Mouse (Mus musculus): ENCODE results near the gene Fkbp8.
A peak's percentile ranks its signal among the peaks of the same experiment; 100 is the strongest.

Gene Fkbp8

DNA sequence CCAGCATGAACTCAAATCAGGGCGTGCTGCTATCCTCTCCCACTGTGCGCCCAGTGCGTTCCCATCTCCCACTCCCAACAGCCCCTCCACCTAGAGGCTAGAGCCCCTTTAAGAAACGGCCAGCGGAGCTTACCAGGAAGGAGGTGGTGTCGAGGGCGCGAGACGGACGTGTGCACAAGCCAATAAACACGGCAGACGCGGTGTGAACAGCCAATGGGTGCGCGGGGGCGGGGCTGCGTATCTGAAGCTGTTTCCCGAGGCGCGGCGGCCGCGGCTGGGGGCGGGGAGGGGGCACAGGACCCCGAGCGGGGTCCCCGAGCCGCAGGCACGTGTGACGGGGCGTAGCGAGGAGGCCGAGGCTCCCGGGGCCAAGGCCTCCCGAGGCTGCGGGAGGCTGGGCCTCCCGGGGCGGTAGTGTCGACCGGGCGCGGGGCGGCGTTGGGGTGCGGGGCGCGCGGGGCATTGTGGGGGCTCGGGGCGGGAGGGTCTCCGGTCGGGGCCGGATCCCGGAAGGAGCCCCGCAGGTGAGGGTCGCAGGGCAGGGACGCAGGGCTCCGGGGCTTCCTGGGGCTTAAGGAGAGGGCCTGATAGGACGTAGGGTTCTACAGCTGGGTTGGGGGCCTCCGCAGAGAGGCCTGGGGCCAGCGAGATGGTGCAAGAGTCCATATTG is at the start of gene Fkbp8, which contains the start of gene Kxd1:
TSS of gene Fkbp8 (plus strand) at position 213 of the 670 bp plus-strand sequence.
TSS of gene Kxd1 (minus strand) at position 445 of the 670 bp plus-strand sequence.
- DNase-seq: peak; percentile 100

DNA sequence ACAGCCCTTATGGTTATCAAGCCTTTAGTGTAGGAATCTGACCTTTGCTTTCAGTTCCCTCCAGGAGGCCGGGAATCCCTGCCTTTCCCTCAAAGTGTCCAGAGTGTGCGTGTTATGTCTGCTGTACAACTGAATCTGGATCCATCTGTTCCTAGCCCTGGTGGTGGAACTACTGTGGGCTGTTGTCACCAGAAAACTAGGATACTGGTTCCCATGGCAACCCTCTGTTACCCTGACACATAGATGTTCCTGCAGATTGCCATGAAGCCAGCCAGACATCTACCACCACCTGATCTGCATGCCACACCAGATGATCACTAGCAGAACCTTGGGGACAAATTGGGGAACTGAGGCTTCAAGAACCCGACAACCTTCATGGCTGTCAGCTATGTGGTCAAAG is 45.6 kb upstream of the Fkbp8 start:
- no peak for DNase-seq

DNA sequence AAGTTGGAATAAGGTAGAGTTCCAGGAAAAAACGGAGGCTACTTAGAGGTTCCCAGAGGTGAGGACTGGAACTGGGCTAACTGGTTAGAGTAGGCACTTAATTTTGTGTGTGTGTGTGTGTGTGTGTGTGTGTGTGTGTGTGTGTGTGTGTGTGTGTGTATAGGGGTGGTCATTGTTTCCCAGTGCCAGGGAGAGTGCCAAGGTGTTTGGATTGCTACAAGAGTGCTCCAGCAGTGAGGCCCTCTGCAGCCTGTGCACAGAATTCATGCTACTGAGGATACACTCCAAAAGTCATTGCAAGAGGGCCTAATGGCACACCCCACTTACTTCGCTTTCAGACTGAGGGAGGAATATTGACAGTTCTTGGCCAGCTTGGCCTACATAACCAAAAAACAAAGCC is 44.6 kb upstream of the Fkbp8 start:
- no peak for DNase-seq

DNA sequence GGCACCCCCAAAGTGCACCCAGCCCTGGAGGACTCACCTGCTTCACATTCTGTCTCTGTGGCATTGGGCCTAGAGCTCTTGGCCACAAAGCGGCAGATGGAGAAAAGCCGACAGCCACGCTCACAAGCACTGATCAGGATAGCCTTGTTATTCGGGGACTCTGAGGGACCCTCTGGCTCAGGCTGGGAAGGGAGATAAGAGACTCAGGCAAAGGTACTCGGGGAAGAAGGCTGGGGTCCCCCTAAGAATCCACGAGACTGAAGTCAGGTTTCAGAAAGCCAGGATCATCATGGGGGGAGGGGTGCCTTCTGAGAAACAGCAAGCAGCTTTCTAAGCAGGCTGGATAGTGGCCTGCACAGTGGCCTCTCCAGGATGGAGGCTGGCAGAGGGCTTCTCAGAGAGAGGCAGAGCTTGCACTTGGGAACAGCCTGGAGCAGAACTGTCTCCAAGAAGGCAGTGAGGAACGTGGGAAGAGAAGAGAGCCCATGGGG is 41.3 kb upstream of the Fkbp8 start:
- no peak for DNase-seq

DNA sequence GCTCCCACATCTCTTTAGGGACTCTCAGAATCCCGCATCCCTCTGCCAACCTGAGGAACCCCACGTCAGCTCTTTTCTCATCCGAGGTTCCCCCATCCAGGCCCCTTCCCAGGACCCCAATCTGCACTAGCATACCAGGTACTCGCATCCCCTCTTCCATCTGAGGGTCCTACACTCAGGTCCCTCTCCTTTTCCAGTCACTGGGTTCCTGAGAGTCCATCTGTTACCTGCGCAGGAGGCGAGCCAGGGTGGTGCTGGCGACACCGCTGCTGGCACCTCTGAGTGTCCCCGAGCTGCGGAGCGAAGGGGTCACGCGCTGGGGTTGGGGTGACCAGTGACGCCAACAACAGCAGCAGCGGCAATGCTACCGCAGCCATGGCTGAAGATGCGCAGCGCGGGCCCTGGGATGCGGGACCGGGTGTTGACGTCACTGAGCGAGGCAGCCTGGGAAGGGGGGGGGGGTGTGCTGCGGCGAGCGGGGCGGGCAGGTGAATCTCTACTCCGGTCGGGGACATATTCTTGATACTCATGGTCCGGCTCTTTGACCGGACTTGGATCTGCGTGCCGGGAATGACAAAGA is 40.5 kb upstream of the Fkbp8 start, which contains the start of gene Tmem59l:
TSS of gene Tmem59l (minus strand) at position 418 of the 580 bp plus-strand sequence.
- no peak for DNase-seq

DNA sequence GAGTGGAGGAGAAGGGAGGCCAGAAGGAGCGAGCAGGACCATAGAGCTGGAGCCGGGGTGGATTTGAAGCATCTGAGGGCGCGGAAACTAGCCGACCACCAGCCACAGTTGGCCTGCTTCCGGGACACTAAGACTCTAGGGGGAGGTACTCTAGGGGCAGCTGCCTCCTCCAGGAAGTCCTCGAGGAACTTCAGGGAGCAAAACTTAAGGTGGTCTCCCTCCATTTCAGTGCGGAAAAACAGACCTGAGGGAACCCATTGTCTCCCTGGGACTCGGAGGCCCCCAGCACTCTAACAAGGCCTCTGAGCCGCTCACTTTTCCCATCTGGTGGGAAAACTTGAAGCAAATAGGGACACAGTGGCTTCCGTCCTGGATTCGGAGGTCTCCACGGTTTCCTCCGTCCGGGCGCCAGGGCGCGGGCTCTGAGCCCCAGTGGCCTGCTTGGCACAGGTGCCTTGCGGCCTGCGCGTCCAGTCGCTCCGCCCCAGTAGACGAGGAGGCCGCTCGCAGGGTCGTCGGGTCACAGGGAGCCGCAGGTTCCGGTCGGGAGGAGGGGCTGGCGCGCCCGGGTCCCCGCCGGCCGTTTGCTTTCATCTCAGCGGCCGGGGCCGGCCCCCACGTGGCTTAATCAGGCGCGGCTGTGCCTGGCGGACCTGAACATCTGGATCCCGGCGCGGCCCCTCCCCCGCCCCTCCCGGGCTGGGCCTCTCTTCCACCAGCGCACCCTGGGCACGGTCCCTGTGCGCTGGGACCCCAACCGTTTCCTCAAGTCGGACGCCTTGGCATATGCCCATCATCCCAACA is 39.3 kb upstream of the Fkbp8 start:
- no peak for DNase-seq

DNA sequence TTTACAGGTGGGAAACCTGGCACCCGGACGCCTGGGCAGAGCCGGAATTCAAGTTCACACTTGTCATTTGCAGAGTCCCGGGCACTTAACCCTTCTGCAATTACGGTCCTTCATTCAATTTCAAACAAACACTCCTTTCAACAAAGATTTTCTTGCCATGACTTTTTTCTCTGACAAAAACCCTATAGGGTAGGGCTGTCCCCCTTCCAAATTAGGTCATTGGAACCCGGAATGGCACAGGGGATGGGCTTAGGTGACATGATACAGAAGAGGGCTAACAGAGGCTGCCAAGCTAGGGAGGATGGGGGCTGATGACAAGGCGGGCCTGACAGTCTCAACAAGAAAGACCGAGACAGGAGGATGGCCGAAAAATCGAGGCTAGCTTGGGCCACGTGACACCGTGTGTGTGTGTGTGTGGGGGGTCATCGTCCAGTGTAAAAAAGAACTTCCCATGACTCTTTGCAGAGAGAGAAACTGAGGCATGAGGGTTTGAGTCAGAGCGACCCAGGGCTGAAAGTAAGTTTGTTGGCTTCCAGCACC is 38.5 kb upstream of the Fkbp8 start:
- DNase-seq: no peak

DNA sequence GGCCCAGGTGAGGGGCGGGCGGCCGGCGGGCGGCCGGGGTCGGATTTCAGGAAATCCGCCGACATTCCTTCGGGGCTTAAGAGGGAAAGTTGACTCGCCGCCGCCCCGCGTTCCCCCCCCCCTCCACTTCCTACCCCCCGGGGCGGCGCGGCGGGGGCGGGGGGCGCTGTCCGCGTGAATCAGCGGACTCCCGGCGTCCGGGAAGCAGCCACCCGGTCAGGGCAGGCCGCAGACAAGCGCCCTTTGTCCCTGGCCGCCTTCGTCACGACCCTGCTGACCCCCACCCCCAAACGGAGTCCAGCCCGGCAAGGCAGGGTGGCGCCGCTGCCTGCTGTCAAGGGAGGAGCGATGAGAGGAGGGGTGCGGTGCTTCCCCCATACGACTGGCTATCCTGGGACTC is 37.9 kb upstream of the Fkbp8 start:
- peak; percentile 94 for DNase-seq

DNA sequence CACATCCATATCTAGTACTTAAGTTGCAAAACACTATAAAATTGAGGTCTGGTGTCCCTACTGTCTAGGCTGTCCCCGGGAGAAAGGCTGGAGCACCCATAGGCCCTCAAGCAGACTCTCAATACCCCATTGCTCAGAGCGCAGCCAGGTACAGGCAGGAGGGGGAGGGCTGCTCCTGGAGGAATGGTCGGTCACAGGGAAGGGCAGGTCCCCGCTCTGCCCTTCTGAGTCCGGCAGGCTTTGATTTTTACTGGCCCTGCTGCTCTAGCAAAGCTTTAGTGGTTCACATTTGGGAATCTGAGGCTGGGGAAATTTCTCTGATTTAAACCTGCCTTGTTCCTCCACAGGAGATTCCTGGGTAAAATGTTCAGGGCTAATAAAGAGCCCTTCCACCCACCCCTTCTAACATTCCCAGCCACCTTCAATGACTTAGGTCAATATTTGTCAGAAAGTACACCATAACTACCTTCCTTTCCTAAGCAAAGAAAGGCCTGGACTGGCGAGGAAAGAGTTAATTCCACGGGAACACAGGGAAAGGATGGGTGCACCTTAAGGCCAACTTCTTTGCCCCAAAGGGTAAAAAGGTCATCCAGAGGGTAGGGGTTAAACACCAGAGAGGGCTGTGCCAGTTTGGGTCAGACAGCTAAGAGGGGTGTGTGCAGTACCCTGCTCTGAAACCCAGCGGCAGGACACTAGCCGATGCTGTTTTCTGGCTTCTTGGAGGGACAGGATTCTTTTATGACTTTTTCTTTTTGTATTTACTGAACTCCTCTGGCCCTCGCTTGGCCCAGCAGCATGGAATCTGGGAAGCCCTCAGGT is 37.3 kb upstream of the Fkbp8 start:
- DNase-seq: no peak

DNA sequence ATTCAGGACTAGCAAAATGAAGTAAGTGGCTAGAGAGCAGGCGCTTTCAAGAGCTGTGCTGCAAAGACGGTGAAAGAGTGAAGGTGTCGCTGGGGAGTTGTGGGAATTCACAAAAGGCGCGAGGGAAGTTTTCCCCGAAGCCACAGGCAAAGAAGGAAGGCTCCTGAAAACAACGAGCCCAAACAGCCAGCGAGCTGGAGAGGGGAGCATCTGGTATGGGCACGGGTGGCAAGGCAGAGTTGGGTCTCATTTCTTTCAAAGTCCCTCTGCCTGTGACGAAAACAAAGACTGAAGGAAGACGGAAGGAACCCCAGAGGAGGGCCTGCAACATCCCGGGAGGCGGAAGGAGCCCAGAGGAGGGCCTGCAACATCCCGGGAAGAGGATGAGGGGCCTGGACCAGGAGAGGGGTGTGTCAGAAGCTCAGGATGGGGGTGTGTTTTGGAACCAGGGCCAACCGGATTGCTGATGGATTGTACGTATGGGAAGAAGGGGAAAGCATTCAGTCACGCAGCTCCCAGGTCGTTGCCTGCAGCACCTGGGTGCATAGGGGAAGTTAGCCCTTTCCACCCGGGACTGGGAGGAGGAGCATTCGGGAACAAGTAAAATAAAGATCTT is 36.5 kb upstream of the Fkbp8 start:
- DNase-seq: no peak

DNA sequence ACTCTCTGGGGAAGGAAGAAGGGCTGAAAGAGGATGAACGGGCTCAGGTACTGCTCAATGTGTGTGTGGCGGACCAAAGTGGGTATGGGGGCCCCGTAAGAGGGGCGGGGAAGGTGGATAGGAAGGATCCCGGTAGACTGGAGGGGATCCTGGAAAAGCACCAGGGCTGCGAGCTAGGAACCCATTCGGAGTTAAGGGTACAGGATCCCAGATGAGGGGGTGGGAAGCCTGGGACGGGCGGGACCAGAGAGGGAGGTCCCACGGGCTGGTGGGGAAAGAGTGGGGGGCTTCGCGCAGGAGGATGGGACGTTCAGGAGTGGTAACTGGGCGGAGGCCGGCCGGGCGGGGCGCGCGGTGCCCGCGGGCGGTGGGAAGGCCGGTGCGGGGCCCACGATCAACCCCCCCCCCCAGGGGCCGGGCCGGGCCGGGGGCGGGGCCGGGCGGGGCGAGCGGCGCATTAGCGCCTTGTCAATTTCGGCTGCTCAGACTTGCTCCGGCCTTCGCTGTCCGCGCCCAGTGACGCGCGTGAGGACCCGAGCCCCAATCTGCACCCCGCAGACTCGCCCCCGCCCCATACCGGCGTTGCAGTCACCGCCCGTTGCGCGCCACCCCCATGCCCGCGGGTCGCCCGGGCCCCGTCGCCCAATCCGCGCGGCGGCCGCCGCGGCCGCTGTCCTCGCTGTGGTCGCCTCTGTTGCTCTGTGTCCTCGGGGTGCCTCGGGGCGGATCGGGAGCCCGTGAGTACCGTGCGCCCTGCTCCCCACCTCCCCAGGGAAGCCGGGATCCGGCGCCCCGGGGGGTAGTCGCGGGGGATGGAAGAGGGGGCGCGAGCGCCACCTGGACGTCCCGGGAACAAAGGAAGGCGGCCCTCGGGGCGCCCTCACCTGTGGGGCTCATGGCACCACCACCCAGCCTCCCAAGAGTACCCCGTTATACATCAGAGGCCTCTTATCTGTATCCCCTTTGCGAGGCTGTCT is 34.6 kb upstream of the Fkbp8 start, which contains the start of gene Crlf1:
TSS of gene Crlf1 (plus strand) at position 495 of the 977 bp plus-strand sequence.
- DNase-seq: no peak

DNA sequence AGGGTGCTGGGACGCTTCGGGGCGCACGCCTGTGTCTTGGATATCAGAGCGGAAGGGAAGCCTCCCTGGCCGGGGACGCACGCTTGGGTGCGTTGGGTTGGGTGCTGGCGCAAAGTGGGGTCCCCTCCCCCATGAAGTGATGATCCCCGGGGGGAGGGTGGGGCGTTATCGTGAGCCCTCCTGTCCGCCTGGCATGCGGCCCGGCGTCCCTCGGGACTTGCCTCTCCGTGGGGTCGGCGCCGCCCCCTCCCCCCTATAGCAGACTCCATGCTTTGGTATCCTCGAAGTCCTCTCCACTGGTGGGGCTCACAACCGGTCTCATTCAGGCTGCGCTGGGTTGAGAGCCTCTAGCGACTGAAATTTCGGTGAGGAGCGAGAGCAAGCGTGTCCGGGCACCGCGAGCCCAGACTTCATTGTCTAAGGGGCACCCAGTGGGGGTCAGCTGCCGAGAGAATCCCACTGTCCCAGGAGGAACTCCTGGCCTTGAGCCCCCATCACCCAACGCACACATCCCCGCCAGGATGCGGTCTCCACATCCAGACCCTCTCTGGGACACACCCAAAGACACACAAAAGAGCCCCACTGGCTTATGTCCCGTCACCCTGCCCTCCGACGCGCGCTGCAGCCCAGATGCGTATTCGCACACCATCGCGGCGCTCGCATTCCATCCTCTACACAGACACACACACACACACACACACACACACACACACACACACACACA is 33.7 kb upstream of the Fkbp8 start:
- DNase-seq: no peak

DNA sequence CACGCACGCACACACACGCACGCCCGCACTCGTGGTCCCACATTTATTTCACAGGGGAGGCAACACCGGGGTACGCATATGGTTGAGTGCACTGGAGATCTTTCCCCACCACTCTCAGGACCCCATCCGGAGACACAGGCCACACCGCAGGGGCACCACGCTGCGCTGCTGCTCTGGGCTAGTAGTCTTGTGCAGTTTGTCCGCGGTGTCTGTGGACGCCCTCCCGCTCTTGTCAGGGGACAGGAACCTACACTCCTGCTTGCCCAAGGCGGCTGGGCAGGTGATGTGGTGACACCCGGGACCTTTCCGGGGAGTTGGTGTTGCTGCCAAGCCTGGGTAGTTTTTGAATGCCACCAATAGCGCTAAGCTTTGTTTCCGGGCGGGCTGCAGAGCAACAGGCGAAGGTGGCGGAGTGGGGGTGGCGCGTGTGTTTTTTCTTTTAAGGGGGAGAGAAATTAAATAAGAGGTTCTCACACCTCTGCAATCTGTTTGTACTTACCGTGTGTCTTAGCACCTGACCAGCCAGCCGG is 33.0 kb upstream of the Fkbp8 start:
- no peak for DNase-seq

DNA sequence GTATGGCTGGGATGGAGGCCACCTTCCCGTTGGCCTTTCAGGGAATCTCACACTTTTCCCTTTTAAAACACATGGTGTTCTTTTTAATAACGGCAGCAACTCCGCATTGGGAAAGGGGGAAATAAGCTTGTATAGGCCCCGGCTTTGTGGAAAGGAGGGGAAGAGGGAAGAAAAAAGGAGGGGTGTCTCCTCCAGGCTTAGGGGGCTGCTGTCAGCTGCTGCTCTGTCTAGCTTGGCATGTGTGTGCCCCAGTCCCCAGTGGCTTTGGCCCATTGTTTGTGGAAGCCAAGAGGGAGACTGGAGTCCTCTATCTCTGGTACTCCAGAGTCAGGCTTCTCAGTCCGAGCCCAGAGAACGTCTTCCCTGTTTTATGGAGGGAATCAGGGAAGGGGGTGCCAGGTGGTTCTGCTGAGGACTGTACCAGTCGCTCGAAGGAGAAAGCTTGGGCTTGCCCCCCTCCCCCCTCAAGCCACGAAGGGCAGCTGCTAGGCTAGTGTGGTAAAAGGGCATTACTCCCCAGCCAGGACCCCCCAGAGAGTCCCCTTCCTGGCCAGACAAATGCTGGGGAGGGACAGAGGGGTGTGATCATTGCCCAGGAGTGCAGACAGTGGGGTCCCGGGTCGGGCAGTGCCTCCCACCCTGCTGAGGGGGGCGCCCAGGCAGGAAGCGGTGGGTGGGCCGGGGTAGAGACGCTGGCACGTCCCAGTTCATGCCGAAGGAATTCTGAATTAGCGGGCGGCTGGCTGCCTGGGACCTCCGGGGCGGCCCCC is 32.3 kb upstream of the Fkbp8 start:
- DNase-seq: no peak

DNA sequence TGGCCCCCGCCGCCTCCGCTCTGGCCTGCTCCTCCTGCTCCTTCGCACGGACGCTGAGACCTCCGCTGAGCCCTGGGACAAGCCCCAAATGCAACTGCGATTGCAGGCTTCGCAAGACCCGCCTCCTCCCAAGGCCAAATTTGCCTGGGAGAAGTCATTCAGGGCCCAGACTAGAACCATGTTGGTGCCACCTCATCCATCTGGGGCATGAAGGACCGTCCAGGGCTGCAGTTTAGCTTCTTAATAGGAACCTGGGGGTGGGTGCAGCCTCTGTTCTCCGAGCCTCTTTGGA is 31.8 kb upstream of the Fkbp8 start:
- DNase-seq: no peak

DNA sequence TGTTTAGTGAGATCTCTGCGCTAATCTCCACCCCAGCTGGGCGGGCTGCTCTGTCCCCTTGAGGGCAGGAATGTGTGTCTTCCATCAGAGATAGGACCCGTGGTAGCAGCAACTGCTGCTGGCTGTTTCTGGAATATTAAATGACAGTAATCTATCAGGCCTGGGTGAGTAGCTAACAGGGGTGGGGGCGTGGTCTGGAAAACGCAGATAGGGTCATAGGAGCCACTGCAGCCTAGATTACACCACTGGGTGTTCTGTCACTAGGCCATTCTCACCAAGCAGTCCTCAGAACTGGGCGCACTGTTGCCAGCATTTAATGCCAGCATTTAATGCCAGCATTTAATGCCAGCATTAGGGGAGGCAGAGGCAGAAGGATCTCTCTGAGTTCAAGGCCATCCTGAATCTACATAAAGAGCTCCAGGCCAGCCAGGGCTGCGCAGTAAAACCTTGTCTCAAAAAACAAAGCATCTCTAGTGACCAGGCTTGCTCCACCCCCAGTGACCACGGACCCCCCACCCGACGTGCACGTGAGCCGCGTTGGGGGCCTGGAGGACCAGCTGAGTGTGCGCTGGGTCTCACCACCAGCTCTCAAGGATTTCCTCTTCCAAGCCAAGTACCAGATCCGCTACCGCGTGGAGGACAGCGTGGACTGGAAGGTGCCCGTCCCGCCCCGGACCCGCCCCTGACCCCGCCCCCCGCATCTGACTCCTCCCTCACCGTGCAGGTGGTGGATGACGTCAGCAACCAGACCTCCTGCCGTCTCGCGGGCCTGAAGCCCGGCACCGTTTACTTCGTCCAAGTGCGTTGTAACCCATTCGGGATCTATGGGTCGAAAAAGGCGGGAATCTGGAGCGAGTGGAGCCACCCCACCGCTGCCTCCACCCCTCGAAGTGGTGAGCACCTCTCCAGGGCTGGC is 26.9 kb upstream of the Fkbp8 start:
- DNase-seq: no peak

DNA sequence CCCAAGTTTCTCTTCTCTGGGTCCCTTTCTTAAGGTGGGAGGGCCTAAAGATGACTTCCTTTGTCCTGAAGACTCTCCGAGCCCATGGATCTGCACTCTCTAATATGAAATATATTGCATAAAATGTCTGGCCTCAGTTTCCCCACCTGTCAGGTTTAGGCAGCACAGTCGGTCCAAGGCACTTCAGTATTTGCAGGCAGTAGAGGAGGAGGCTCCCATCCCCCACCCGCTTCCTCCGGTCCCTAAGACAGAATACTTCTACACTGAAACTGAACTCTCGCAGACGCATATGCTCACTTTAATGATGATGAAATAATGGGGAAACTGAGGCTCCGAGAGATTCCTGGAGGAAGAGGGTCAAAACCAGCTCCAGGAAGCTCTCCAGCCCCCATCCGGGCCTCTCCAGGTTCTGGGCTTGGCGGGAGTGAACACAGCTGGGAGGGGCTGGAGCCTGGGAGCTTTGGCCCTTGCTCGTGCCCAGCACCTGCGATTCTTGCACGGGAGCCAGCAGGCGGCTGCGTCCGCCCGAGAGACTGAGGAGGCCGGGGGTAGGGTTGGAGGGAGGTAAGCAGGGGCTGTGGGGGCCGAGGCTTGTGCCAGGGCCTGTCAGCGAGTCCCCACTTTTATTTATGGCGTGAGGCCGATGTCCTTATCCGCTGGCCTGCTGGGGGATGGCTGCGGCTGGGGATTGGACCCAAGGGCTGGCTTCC is 25.5 kb upstream of the Fkbp8 start:
- DNase-seq: peak; percentile 96

Measured in heart, adult 11 months (tissue).